Mouse (Mus musculus) adrenal gland, adult 8-10 months (tissue): ENCODE data around the gene Asdurf. TPM values are rescaled to one million over a fixed set of nuclear protein-coding genes. Genes with fewer than 3 reads are reported as not detected.

Experiments
- total RNA-seq, 4 experiments: library from RNA; stranded (reverse); gene quantifications; 2 replicates each; pipeline ENCODE4 v1.2.4; 2022

Asdurf gene
- total RNA-seq, 4 experiments from 2014 or later = not detected

Other genes starting within 250 kb of the Asdurf start
- gene 1700019A02Rik, start 165.0 kb downstream of the Asdurf start, total RNA-seq = not detected
- gene Pms1, start 55.6 kb downstream of the Asdurf start, total RNA-seq = 10 to 100 TPM in 2 of 4 experiments, 1 to 10 TPM in 2; 4.5 to 10.8 (median 8.7) TPM
- 10 to 100 TPM; 21.6 to 27.5 (median 25.1) TPM for gene Ormdl1, start 55.5 kb downstream of the Asdurf start, total RNA-seq
- gene Gm28778, start 55.5 kb downstream of the Asdurf start, total RNA-seq = 1 to 10 TPM; 1.4 to 4.2 (median 1.9) TPM
- gene Osgepl1, start 39.0 kb downstream of the Asdurf start, total RNA-seq = 10 to 100 TPM; 23.2 to 26.4 (median 24.1) TPM
- under 1 TPM in 3 of 4 experiments, not detected in 1; 0.08 to 0.14 (median 0.09) TPM for gene Gm28551, start within 50 bp of the Asdurf start, total RNA-seq
- 10 to 100 TPM; 28.0 to 33.0 (median 29.2) TPM for gene Asnsd1, start 133 bp upstream of the Asdurf start, total RNA-seq